Mouse (Mus musculus) B cell, adult 62 days (primary cell): ENCODE measurements around the gene Lce3f. TPM values are rescaled to one million over a fixed set of nuclear protein-coding genes. Genes with fewer than 3 reads are reported as not detected.

Experiments
- total RNA-seq: library from RNA; stranded (reverse); gene quantifications from 4 replicates; pipeline ENCODE4 v1.2.4, GENCODE M21; 2023

The Lce3f gene
- total RNA-seq, result not detected in 4 replicates

GRCm38 (mm10) chr3:92991926-92992325, at the start of gene Lce3f:
Lce3f (plus strand) TSS chr3:92992226.

GRCm38 (mm10) chr3:92944186-92944585, 47.8 kb upstream of the Lce3f start, which contains the start of gene Lce3c:
Lce3c (plus strand) TSS chr3:92944486.

GRCm38 (mm10) chr3:92957090-92957489, 34.9 kb upstream of the Lce3f start, which contains the start of gene Lce3d:
Lce3d (plus strand) TSS chr3:92957390.

GRCm38 (mm10) chr3:92966761-92967160, 25.3 kb upstream of the Lce3f start, which contains the start of gene Lce3e:
Lce3e (plus strand) TSS chr3:92967061.

GRCm38 (mm10) chr3:93015460-93016104, 23.6 kb downstream of the Lce3f start, which contains the start of gene Crct1:
Crct1 (minus strand) TSS chr3:93015687.

GRCm38 (mm10) chr3:93018960-93019359, 26.9 kb downstream of the Lce3f start, which contains the start of gene Lce1m:
Lce1m (minus strand) TSS chr3:93019060.

Other genes with a start within 250 kb of the Lce3f start
- gene Lce1g, start 239.9 kb upstream of the Lce3f start, total RNA-seq, result not detected in 4 replicates
- not detected in 4 replicates for gene Lce1h, start 227.2 kb upstream of the Lce3f start, total RNA-seq
- not detected in 4 replicates for gene Lce1i, start 213.3 kb upstream of the Lce3f start, total RNA-seq
- not detected in 4 replicates for gene Lce1j, start 201.7 kb upstream of the Lce3f start, total RNA-seq
- gene Lce1k, start 184.3 kb upstream of the Lce3f start, total RNA-seq, result not detected in 4 replicates
- not detected in 4 replicates for gene Kprp, start 165.0 kb upstream of the Lce3f start, total RNA-seq
- gene Lce1l, start 140.9 kb upstream of the Lce3f start, total RNA-seq, result not detected in 4 replicates
- gene 2310050C09Rik, start 122.0 kb upstream of the Lce3f start, total RNA-seq, result not detected in 4 replicates
- not detected in 4 replicates for gene Lce3a, start 66.0 kb upstream of the Lce3f start, total RNA-seq
- not detected in 4 replicates for gene Lce3b, start 59.2 kb upstream of the Lce3f start, total RNA-seq
- gene Lce3c, start 47.7 kb upstream of the Lce3f start, total RNA-seq, result not detected in 4 replicates
- not detected in 4 replicates for gene Lce3d, start 34.8 kb upstream of the Lce3f start, total RNA-seq
- not detected in 4 replicates for gene Lce3e, start 25.2 kb upstream of the Lce3f start, total RNA-seq
- not detected in 4 replicates for gene Crct1, start 23.5 kb downstream of the Lce3f start, total RNA-seq
- gene Lce1m, start 26.8 kb downstream of the Lce3f start, total RNA-seq, result not detected in 4 replicates
- gene Gm4858, start 76.6 kb downstream of the Lce3f start, total RNA-seq, result not detected in 4 replicates
- not detected in 4 replicates for gene Crnn, start 152.6 kb downstream of the Lce3f start, total RNA-seq
- gene Flg2, start 205.1 kb downstream of the Lce3f start, total RNA-seq, result not detected in 4 replicates